Mouse (Mus musculus) urinary bladder, postnatal 25 days (tissue): Measurements from ENCODE around the gene Tsfm.
"Not testable (repeated sequence)": the region's sequence is repeated elsewhere in the genome, so short reads cannot be mapped to it uniquely, and the experiment has no call there.

Experiments used
- DNase-seq: peaks from one replicate; pipeline ENCODE4 v3.0.0; 2022; ENCODE audit warnings: low spot score

Gene Tsfm

GRCm38 (mm10) chr10:127063913-127064870 lies 33.6 kb upstream of the Tsfm start:
- no peak for DNase-seq

GRCm38 (mm10) chr10:127063239-127063872 lies 32.7 kb upstream of the Tsfm start, which contains the start of gene Cdk4:
Cdk4 (plus strand) TSS chr10:127063534.
- DNase-seq: peak; percentile 98

- no peak for DNase-seq
Observed at GRCm38 (mm10) chr10:127062503-127062902, 31.9 kb upstream of the Tsfm start.

DNA sequence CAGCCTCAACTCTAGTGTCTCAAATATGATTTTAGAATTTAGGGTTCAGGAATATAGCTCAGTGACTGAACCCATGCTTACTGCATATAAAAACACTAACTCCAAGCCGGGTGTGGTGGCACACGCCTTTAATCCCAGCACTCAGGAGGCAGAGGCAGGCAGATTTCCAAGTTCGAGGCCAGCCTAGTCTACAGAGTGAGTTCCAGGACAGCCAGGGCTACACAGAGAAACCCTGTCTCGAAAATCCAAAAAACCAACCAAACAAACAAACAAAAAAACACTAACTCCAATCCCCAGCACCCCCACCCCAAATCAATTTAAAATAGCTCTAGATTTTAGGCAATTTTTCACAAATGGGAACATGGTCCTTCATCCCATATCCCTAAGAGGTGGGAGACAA lies 31.5 kb upstream of the Tsfm start:
- DNase-seq: not testable (repeated sequence)

- DNase-seq: no peak
Observed at GRCm38 (mm10) chr10:127061513-127061912, 30.9 kb upstream of the Tsfm start.

GRCm38 (mm10) chr10:127061085-127061484 lies 30.4 kb upstream of the Tsfm start:
- DNase-seq: no peak

DNA sequence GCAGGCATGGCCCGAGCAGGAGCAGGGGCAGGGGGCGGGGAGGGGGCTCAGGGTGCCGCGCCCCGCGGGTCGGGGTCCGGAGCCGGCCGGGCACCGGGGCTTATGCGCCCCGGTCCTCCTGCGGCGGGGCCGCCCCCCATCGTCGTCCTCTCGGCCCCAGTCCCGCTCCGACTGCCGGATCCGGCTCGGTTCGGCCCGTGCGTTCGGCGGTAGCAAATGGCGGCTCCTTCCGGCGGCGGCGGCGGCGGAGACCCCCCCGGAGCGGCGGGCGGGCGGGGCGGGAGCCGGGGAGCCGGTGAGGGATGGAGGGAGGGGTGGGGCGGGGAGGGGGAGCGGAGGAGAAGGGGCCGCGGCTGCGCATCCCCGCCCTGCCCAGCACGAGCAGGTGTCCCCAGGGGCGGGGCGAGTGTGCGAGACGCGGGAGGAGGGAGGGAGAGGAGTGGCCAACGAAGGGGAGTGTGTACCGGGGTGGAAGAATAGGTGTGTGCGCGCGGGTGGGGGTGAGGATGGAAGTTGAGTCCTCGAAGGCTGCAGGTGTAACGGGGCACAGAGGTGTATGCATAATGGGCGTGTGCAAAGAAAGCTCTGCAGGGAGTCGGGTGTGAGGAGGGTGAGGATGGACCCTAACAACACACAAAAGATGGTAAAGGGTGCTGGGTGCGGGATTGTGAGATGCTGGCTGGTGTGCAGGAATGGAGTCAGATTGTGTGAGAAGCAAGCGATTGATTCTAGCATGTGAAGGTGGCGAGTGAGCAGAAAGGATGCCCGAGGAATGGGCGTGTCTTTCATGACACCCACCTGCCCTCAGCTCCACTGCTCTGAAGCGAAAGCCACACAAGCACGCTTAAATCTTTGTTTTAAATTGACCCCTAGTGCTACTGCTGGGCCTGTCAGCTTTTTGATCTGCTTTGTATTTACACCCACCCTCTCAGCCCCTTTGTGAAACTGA lies 29.6 kb upstream of the Tsfm start, which contains the start of gene March9:
TSS of gene March9 (minus strand) at position 217 of the 949 bp plus-strand sequence.
- peak; percentile 54 for DNase-seq

- DNase-seq: no peak
Observed at GRCm38 (mm10) chr10:127059174-127059967, 28.7 kb upstream of the Tsfm start.

DNA sequence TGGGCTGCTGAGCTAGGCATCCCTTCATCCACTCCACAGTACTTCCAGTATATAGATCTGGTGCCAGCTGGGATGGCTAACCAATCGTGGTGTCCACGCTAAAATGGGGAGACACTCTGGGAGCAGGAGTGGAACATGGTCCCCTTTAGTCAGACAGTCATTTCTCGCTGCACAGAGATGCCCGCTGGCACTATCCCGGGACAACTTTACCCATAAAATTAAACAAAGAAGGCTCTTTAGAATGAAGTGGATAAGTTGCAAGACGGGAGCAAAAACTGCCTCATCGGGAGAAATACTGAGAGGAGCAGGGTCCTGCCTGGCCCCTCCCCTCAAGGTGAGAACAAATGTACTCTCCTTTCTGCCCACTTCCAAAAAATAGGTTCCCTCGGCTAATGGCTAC lies 28.1 kb upstream of the Tsfm start:
- DNase-seq: no peak

- peak; percentile 79 for DNase-seq
Observed at GRCm38 (mm10) chr10:127058161-127058560, 27.5 kb upstream of the Tsfm start.

GRCm38 (mm10) chr10:127056490-127056889 lies 25.9 kb upstream of the Tsfm start:
- no peak for DNase-seq

DNA sequence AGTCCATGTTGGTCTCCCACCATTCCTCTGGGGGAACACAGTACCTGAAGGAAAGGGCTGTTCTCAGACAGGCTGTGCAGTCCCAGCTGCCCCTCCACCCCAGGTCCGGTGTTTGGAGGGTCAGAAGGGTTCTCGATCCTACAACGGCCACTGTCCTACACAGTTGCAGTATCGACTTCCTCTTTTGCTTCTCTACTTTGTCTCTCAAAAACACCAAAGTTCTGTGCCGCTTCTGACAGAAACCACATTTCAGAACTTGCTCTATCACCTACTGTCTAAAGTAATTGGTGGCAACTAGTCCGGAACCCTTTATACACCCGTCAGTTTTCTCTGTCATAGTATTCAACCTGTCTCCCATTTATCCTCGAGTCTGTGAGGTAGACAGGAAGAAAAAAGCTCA lies 24.8 kb upstream of the Tsfm start:
- no peak for DNase-seq

DNA sequence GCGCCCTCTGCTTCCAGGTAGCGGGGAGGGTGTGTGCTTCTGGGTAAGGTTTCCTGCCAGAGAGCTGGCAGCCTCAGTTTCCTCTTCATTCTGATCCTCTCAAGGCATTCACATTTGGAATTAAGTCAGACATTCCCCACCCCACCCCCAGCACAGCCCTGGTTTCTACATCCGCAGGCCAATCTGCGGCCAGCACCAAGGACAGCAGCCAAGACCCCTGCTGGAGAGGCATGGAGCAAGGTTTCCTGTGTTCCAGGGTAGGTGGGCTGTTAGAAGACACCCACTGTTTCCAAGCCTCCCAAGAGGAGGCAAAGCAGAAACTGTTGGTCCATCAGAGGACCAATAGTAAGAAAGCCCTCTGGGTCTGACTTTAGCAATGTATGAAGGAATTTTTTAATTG lies 24.0 kb upstream of the Tsfm start:
- DNase-seq: no peak

DNA sequence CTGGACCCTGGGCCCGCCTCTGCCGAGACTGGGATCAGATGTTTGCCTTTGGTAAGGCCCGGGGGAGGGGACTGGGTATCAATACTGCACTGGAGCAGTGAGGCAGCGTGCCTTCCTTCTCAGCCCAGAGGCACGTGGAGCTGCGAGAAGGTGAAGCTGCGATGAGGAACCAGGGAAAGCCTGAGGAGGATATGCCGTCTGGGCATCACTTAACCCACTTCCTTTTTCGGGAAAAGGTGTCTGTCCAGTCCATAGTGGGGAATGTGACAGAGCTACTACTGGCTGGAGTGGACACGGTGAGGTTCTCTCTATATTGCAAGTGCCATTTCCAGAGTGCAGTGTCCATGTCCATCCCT lies 19.5 kb upstream of the Tsfm start:
- DNase-seq: no peak

DNA sequence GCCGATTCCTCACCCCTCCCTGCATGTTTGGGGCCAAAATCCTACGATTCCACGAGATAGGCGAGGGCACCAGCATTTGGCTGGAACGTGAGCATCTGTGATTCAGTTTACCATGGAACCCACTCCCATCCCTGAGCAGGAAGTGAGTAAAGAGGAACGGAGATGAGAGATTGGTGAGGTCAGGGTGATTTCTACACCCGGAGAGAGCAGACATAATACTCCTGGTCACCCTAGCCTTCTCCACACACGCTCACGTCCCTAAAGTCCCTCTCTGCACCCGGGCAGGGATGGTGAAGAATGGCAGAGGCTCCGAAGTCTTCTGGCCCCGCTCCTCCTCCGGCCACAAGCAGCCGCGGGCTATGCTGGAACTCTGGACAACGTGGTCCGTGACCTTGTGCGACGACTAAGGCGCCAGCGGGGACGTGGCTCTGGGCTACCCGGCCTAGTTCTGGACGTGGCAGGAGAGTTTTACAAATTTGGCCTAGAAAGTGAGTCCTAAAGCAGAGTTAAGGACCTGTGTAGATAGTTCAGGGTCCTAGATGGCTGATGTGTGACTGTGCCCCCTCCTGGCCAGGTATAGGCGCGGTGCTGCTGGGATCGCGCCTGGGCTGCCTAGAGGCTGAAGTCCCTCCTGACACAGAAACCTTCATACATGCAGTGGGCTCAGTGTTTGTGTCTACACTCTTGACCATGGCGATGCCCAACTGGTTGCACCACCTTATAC lies 18.9 kb upstream of the Tsfm start:
- no peak for DNase-seq

DNA sequence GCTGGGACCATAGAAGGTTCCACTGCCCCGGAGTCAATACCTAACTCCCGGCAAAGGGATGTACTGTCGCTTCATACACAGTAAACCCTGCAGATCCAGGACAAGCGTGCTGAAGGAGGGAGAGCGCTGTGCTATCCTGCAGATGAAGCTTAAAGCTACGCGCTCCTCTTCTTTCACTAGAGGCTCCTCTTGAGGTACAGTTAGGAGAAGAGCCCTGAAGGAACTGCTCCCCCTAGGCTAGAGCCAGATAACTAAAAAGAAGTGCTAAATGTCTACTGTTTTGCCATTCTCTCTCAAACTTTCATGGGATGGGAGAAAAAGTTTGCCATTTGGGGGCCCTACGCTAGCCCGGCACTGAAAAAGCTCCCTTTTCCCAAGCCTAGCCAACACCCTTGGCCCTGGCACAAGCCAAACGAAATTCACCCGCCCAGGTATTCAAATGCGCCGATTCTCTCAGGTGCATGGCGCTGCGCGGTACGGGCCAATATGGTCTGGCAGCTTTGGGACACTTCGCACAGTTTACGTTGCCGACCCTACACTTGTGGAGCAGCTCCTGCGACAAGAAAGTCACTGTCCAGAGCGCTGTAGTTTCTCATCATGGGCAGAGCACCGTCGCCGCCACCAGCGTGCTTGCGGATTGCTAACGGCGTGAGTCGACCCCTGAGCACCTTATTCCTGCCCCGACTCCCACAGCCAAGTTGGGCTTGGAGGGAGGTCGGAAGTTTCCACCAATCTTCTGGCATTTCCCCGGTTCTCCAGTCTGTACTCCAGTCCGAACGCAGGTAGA lies 18.2 kb upstream of the Tsfm start:
- no peak for DNase-seq

DNA sequence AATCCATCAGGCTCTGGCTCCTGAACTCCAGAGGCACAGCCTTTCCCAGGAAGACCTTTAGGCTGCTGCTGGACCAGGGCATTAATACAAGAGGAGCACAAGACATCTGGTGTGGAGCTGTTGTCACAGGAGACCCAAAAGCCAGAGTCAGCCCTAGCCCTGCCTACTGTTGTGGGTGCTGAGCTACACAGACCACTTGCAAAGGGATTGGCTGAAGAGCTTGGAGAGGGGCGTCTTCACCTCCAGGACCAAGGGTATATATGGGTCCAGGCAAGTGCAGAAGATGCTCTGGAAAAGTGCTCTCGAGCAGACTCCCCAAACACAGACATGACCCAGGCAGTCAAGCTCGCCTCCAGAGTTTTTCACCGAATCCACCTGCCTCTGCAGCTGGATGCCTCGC lies 17.3 kb upstream of the Tsfm start, which contains the start of gene Cyp27b1:
TSS of gene Cyp27b1 (plus strand) at position 297 of the 400 bp plus-strand sequence.
- DNase-seq: no peak

DNA sequence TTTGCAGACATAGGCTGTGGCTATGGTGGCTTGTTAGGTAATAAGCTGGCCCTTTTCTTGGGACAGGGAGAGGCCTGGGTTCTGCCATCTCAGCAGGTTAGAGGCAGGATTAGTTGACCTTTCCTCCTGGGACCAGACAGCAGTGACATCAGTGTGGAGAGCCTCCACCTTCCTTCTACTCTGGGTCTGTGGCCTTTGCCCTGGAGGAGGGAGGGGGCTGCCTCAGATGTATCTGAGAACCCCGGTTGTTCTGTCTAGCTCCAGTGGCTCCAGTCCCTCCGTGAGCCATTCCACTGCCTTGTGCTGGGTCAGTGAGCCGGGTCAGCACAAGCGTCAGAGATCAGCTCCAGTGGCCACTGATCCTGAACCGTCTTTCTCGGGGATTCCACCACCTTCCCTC lies 12.5 kb upstream of the Tsfm start:
- DNase-seq: no peak

- DNase-seq: no peak
Observed at GRCm38 (mm10) chr10:127042468-127043115, 12.0 kb upstream of the Tsfm start.
